Mouse (Mus musculus) E14TG2a.4 (cell line): ENCODE measurements around the gene Pola1.
A peak's percentile ranks its signal among the peaks of the same experiment; 100 is the strongest.

Experiments used
- H3K27me3 ChIP-seq: 2 replicates; pipeline ENCODE4 v1.6.1; 2014; ENCODE audit warnings: low read length, control low read depth; ENCODE audit not compliant: insufficient read depth
- H3K36me3 ChIP-seq: 2 replicates; pipeline ENCODE4 v1.6.1; 2014; ENCODE audit warnings: low read length, control low read depth; ENCODE audit not compliant: insufficient read depth
- H3K4me1 ChIP-seq: replicated peaks from 2 replicates; pipeline ENCODE4 v1.6.1; 2014; ENCODE audit warnings: low read depth, low read length, control low read depth
- H3K4me3 ChIP-seq: replicated peaks from 2 replicates; pipeline ENCODE4 v1.5.1; 2014; ENCODE audit warnings: mild to moderate bottlenecking, low read length
- H3K9me3 ChIP-seq: 2 replicates; pipeline ENCODE4 v1.6.1; 2014; ENCODE audit warnings: low read length, control low read depth
- CTCF ChIP-seq: conservative IDR thresholded peaks from 2 replicates; pipeline ENCODE4 v1.5.1; 2014; ENCODE audit warnings: low read length
- NANOG ChIP-seq: IDR thresholded peaks from 2 replicates; pipeline ENCODE4 v1.6.1; 2014; ENCODE audit warnings: borderline replicate concordance, low read length, mixed read lengths
- POU5F1 ChIP-seq: IDR thresholded peaks from 2 replicates; pipeline ENCODE4 v1.6.1; 2014; ENCODE audit warnings: low read length, borderline replicate concordance

Pola1 gene

GRCm38 (mm10) chrX:93631657-93632449 is at the start of gene Pola1:
Pola1 (minus strand) TSS chrX:93632155.
- H3K4me3 ChIP-seq: peak within 1 kb of the TSS; percentile 86
- H3K36me3 ChIP-seq: no peaks in the 10 kb centered on the region
- no peaks in the 10 kb centered on the region for H3K9me3 ChIP-seq
- peaks cover 35% of the 10 kb centered on the region for H3K4me1 ChIP-seq
- no peak for TF ChIP-seq POU5F1
- no peak for TF ChIP-seq CTCF
- H3K27me3 ChIP-seq: no peaks in the 10 kb centered on the region

- peak overlapping the region; percentile 75 for H3K4me3 ChIP-seq
Measured at GRCm38 (mm10) chrX:93676228-93676627, 44.3 kb upstream of the Pola1 start.

GRCm38 (mm10) chrX:93674836-93675795 is 43.2 kb upstream of the Pola1 start:
- no peak for TF ChIP-seq CTCF
- no peak for TF ChIP-seq POU5F1
- H3K27me3 ChIP-seq: no peaks in the 10 kb centered on the region
- peaks cover 59% of the 10 kb centered on the region for H3K4me1 ChIP-seq
- no peaks in the 10 kb centered on the region for H3K9me3 ChIP-seq
- no peaks in the 10 kb centered on the region for H3K36me3 ChIP-seq
- peak overlapping the region; percentile 75 for H3K4me3 ChIP-seq

More at GRCm38 (mm10) chrX:93676228-93676627, 44.3 kb upstream of the Pola1 start:
- Histone ChIP-seq H3K9me3 (no peaks in the 10 kb centered on the region), H3K27me3 (no peaks in the 10 kb centered on the region), H3K4me1 (peaks cover 51% of the 10 kb centered on the region), H3K36me3 (no peaks in the 10 kb centered on the region)
- TF ChIP-seq POU5F1 (no peak), NANOG (no peak), CTCF (no peak)

GRCm38 (mm10) chrX:93674432-93674831 is 42.5 kb upstream of the Pola1 start:
- TF ChIP-seq NANOG: no peak
- no peak for TF ChIP-seq CTCF
- no peak for TF ChIP-seq POU5F1
- Histone ChIP-seq H3K36me3 (no peaks in the 10 kb centered on the region), H3K9me3 (no peaks in the 10 kb centered on the region), H3K4me3 (peak overlapping the region; percentile 75), H3K27me3 (no peaks in the 10 kb centered on the region), H3K4me1 (peaks cover 55% of the 10 kb centered on the region)

- no peaks in the 10 kb centered on the region for H3K9me3 ChIP-seq
- TF ChIP-seq NANOG: no peak
- TF ChIP-seq POU5F1: no peak
- no peak for TF ChIP-seq CTCF
Measured at GRCm38 (mm10) chrX:93664787-93665186, 32.8 kb upstream of the Pola1 start.

GRCm38 (mm10) chrX:93663919-93664586 is 32.1 kb upstream of the Pola1 start:
- TF ChIP-seq POU5F1: peak; percentile 86
- TF ChIP-seq CTCF: no peak
- peak; percentile 65; the same call in 1 of the 2 replicates for TF ChIP-seq NANOG
- H3K4me1 ChIP-seq: peaks cover 21% of the 10 kb centered on the region
- no peaks in the 10 kb centered on the region for H3K9me3 ChIP-seq
- H3K36me3 ChIP-seq: no peaks in the 10 kb centered on the region
- H3K4me3 ChIP-seq: no peak overlapping the region
- no peaks in the 10 kb centered on the region for H3K27me3 ChIP-seq

More at GRCm38 (mm10) chrX:93664787-93665186, 32.8 kb upstream of the Pola1 start:
- Histone ChIP-seq H3K4me3 (no peak overlapping the region), H3K27me3 (no peaks in the 10 kb centered on the region), H3K36me3 (no peaks in the 10 kb centered on the region), H3K4me1 (peaks cover 21% of the 10 kb centered on the region)

- no peaks in the 10 kb centered on the region for H3K27me3 ChIP-seq
- TF ChIP-seq POU5F1: no peak
- TF ChIP-seq NANOG: no peak
- TF ChIP-seq CTCF: no peak
- peaks cover 11% of the 10 kb centered on the region; the same call in 1 of the 2 replicates for H3K4me1 ChIP-seq
- no peak overlapping the region for H3K4me3 ChIP-seq
- no peaks in the 10 kb centered on the region for H3K9me3 ChIP-seq
- H3K36me3 ChIP-seq: no peaks in the 10 kb centered on the region
Measured at GRCm38 (mm10) chrX:93655153-93655552, 23.2 kb upstream of the Pola1 start.
